Mouse (Mus musculus): ENCODE results near the gene Plpp7.

- TF ChIP-seq CTCF (conservative IDR thresholded peaks at IDR 0.05 in 1 of 2, IDR thresholded peaks at IDR 0.05 in 1 of 2; ENCODE audit: low read depth in 2 of 2, low read length in 2 of 2) (no peak), ZC3H11A (IDR thresholded peaks at IDR 0.05; ENCODE audit: low read depth, low read length) (no peak), POLR2A (IDR thresholded peaks at IDR 0.05; ENCODE audit: low read depth, low read length) (no peak), USF1 (IDR thresholded peaks at IDR 0.05; ENCODE audit: low read depth, low read length) (no peak), E2F4 (IDR thresholded peaks at IDR 0.05; ENCODE audit: insufficient replicate concordance, low read depth, low read length) (no peak), TCF12 (IDR thresholded peaks at IDR 0.05; ENCODE audit: low read depth, low read length) (no peak)
Observed at GRCm38 (mm10) chr2:32075368-32075767, 20.0 kb upstream of the Plpp7 start.

All from CH12.LX (cell line).